8 mouse cellular contexts compared by ENCODE assay signal in the genomic region with DNA sequence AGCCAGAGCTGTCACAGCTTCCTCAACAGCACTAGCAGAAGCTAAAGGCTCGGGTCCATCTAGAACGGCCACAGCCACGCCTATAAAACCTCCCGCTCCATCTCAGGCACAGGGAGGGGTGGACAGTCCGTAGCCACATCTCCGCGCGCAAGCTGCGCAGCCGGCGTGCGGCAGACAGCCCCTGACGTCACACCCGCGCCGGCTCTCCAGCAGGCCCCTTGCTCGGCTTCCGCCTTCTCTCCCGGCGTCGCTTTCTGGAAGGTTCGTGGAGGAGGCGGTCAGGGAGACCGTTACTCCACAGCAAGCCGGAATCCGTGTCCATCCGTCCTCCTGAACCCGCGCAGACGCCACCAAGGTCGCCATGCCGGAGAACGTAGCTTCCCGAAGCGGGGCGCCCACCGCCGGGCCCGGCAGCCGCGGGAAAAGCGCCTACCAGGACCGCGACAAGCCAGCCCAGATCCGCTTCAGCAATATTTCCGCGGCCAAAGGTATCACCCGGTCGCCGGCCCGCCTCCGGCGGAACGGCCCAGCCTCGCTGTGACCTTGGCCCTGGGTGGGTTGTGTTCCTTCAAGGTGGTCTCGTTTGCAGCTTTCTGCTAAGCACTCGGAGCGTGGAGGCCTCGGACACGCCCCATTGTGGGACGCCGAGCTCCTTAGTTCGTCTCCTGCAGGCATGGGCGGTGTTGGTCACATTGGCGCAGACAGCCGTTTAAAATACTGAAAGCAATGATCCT. TPM values are rescaled to one million over a fixed set of nuclear protein-coding genes. Genes with fewer than 3 reads are reported as not detected.
DNase-seq lines count a peak whose midpoint lies in the region; ATAC-seq lines count a peak whose summit lies in the region.

A gene (plus strand): TSS at position 127 of the 734 bp plus-strand sequence.

- WGBS in intestine, embryonic 14.5 days: under 1% methylated on average over 66 of the region's 66 CpGs

- H3K4me2 ChIP-seq in intestine, embryonic 14.5 days (ENCODE audit: low read length): peak within 1 kb of the TSS; percentile 85

- intact Hi-C loops in gastrocnemius, postnatal 14 days (cut with DNase I; ENCODE audit: low total_unique reads): loop anchor here (5.0 kb wide), 1 partner anchor 282 kb away; no protein-coding TSS in a partner anchor
- intact Hi-C loops in left cerebral cortex, postnatal 14 days (cut with DNase I): loop anchor here (2.0 to 5.0 kb wide), 2 partner anchors 267 to 282 kb away; a partner anchor contains a TSS

- no peaks in the 10 kb centered on the region for H3K27me3 ChIP-seq in intestine, embryonic 14.5 days (replicated peaks; ENCODE audit: control insufficient read depth, insufficient read depth, low read length)

- H3K36me3 ChIP-seq in intestine, embryonic 14.5 days (ENCODE audit: control insufficient read depth, insufficient read depth, low read length): peaks cover 26% of the 10 kb centered on the region

- H3K4me1 ChIP-seq in intestine, embryonic 14.5 days (replicated peaks; ENCODE audit: control insufficient read depth, insufficient read depth, low read length): peaks cover 10% of the 10 kb centered on the region

- H3K27ac ChIP-seq in intestine, embryonic 14.5 days (ENCODE audit: low read depth): peak within 1 kb of the TSS; percentile 94

- peak within 1 kb of the TSS; percentile 82 for H3K4me3 ChIP-seq in intestine, embryonic 14.5 days (ENCODE audit: low read depth, low read length)

- peak within 1 kb of the TSS; percentile 88 for H3K9ac ChIP-seq in intestine, embryonic 14.5 days (ENCODE audit: low read length)

- peak; percentile 99 for ATAC-seq in intestine, embryonic 14.5 days (replicated peaks; ENCODE audit: low FRiP score, low TSS enrichment, low read depth)

- DNase-seq in adipocyte (ENCODE audit: low spot score): peak; percentile 90
- peak; percentile 95 for DNase-seq in embryo, embryonic 10 days (ENCODE audit: low spot score)
- peak; percentile 94 for DNase-seq in gastrocnemius, postnatal 14 days
- DNase-seq in intestine, embryonic 14.5 days (ENCODE audit: low spot score): peak; percentile 96
- DNase-seq in left cerebral cortex, postnatal 14 days (ENCODE audit: low spot score in 2 of 2): peak; percentile 90 to 93
- peak; percentile 94 for DNase-seq in mesoderm, embryonic 11.5 days (ENCODE audit: low read depth, low spot score)
- peak; percentile 91 for DNase-seq in right cerebral cortex, postnatal 36 days (ENCODE audit: low spot score in 2 of 2)
- DNase-seq in yolk sac, embryonic 10.5 days (ENCODE audit: low spot score): peak; percentile 95

- H3K9me3 ChIP-seq in intestine, embryonic 14.5 days (ENCODE audit: control insufficient read depth, low read length): no peaks in the 10 kb centered on the region

RNA-seq across cellular contexts. Expression of the gene that starts here (rescaled TPM):
- total RNA-seq in gastrocnemius, postnatal 14 days (2021): 100 to 1,000 TPM in 1 of 2 experiments, 10 to 100 TPM in 1; 93.9 to 104 TPM
- polyA plus RNA-seq in intestine, embryonic 14.5 days (2014; fragmentation: Nextera tagmentation; extraction: Ambion mirVana): 288 and 312 TPM in 2 replicates
- total RNA-seq in left cerebral cortex, postnatal 14 days (2021): 100 to 1,000 TPM in 1 of 2 experiments, 10 to 100 TPM in 1; 94.9 to 101 TPM

Comparison
In these comparisons a context has a peak if more than half of its experiments do, and no peak if none do; other contexts are left out.
1. Peak in every context shown above with its lines: DNase-seq, ATAC-seq, H3K4me3 ChIP-seq and H3K27ac ChIP-seq.